In the genomic region with DNA sequence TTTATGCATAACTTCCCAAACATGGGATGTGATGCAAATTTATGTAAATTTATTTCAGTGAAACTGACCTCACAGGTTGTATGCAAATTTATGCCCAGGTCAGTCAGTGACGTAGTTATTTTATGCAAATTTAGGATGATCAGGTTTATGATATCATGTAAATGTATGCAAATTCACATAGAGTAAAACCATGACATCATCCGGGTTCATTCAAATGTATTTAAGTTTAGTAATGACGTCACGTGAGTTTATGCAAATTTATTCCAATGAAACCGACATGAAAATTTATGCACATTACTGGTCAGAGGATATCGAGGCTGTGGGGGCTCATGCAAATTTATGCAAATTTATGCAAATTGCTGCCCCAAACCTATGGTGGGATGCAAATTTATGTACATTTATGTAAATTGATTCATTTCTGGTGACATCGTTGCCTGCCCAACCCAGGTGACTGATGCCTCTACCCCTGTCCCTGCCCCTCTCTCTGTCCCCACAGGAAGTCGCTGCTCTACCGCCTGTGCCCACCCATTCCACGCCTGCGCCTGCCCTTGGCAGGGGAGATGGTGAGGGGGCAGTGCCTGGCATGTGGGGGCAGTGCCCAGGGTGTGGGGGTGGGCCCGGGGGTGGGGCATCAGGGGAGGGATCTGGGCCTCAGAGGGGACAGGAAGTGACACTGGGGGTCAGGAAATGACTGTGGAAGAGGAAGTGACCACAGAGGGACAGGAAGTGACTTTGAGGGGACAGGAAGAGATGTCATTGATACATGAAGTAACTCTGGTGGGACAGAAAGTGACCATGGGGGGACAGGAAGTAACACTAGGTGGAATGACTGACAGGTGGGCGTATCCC, we compare ENCODE assay signal across 11 mouse cellular contexts. TPM values are rescaled to one million over a fixed set of nuclear protein-coding genes. Genes with fewer than 3 reads are reported as not detected.
DNase-seq lines count a peak whose midpoint lies in the region; ATAC-seq and TF ChIP-seq lines count a peak whose summit lies in the region.
"Had no signal": no experiment of that assay in that cellular context is flagged by ENCODE, and none has a peak within 500 bp of the region (broad histone marks: within the 10 kb centered on the region; RNA-seq: fewer than 3 reads in every experiment).

No protein-coding gene starts in this region.

- 96% methylated on average over 13 of the region's 13 CpGs for WGBS in midbrain, embryonic 10.5 days
- WGBS in midbrain, postnatal 0 days, result 78% methylated on average over 13 of the region's 13 CpGs
- 69% methylated on average over 13 of the region's 13 CpGs for WGBS in forebrain, postnatal 0 days
- WGBS in neural tube, embryonic 14.5 days, result 49% methylated on average over 13 of the region's 13 CpGs

- H3K27me3 ChIP-seq in midbrain, embryonic 10.5 days (ENCODE audit: low read depth, poor library complexity, severe bottlenecking), result no peaks in the 10 kb centered on the region
- no peaks in the 10 kb centered on the region for H3K27me3 ChIP-seq in midbrain, postnatal 0 days (ENCODE audit: insufficient read depth, low read length)
- H3K27me3 ChIP-seq in forebrain, postnatal 0 days (ENCODE audit: insufficient read depth, low read length), result no peaks in the 10 kb centered on the region
- H3K27me3 ChIP-seq in neural tube, embryonic 14.5 days (ENCODE audit: control insufficient read depth, insufficient read depth, low read length), result no peaks in the 10 kb centered on the region
- H3K27me3 ChIP-seq: liver, embryonic 15.5 days had no signal

- no peak for TF ChIP-seq CTCF in midbrain, postnatal 0 days (IDR thresholded peaks at IDR 0.05)
- no peak for TF ChIP-seq CTCF in forebrain, postnatal 0 days (IDR thresholded peaks at IDR 0.05; ENCODE audit: low read depth)

- peaks cover 16% of the 10 kb centered on the region for H3K36me3 ChIP-seq in midbrain, embryonic 10.5 days
- H3K36me3 ChIP-seq in midbrain, postnatal 0 days (ENCODE audit: insufficient read depth, low read length), result no peaks in the 10 kb centered on the region
- no peaks in the 10 kb centered on the region for H3K36me3 ChIP-seq in forebrain, postnatal 0 days (ENCODE audit: insufficient read depth)
- no peaks in the 10 kb centered on the region for H3K36me3 ChIP-seq in neural tube, embryonic 14.5 days (ENCODE audit: control insufficient read depth, insufficient read depth, low read length)

- no peak overlapping the region for H3K4me3 ChIP-seq in midbrain, embryonic 10.5 days
- H3K4me3 ChIP-seq in midbrain, postnatal 0 days (ENCODE audit: low read depth, low read length), result no peak overlapping the region
- H3K4me3 ChIP-seq in forebrain, postnatal 0 days (ENCODE audit: low read depth, low read length), result no peak overlapping the region
- H3K4me3 ChIP-seq in neural tube, embryonic 14.5 days (ENCODE audit: low read depth, low read length), result no peak overlapping the region
- H3K4me3 ChIP-seq: liver, embryonic 15.5 days had no signal

- peak; percentile 7 to 9 for DNase-seq in frontal cortex, postnatal 10 days (ENCODE audit: low spot score in 2 of 2)
- DNase-seq in frontal cortex, postnatal 36 days (ENCODE audit: low spot score in 2 of 2), result no peak
- peak; percentile 27 for DNase-seq in midbrain, embryonic 10.5 days (ENCODE audit: low spot score)
- DNase-seq in midbrain, postnatal 0 days (ENCODE audit: low spot score), result no peak
- peak; percentile 43 for DNase-seq in forebrain, postnatal 0 days
- DNase-seq in ovary, postnatal 36 days (ENCODE audit: low spot score), result no peak
- no peak for DNase-seq in ovary, postnatal 10 days (ENCODE audit: low spot score)

- no peak overlapping the region for H3K4me2 ChIP-seq in midbrain, postnatal 0 days (ENCODE audit: low read depth, low read length, poor library complexity, severe bottlenecking)
- no peak overlapping the region for H3K4me2 ChIP-seq in forebrain, postnatal 0 days (ENCODE audit: low read depth)
- H3K4me2 ChIP-seq in neural tube, embryonic 14.5 days (ENCODE audit: low read depth, low read length), result no peak overlapping the region
- H3K4me2 ChIP-seq: liver, embryonic 15.5 days had no signal

- ATAC-seq in midbrain, postnatal 0 days (ENCODE audit: low FRiP score), result no peak
- no peak for ATAC-seq in forebrain, postnatal 0 days
- peak; percentile 48 for ATAC-seq in neural tube, embryonic 14.5 days (ENCODE audit: low read depth)

- no peak overlapping the region for H3K27ac ChIP-seq in midbrain, embryonic 10.5 days (replicated peaks)
- H3K27ac ChIP-seq in midbrain, postnatal 0 days (ENCODE audit: low read depth, low read length), result no peak overlapping the region
- H3K27ac ChIP-seq in forebrain, postnatal 0 days (ENCODE audit: low read depth, low read length), result no peak overlapping the region
- H3K27ac ChIP-seq in neural tube, embryonic 14.5 days (ENCODE audit: low read depth, low read length), result no peak overlapping the region
- H3K27ac ChIP-seq: liver, embryonic 15.5 days had no signal

- peaks cover 63% of the 10 kb centered on the region for H3K9me3 ChIP-seq in midbrain, embryonic 10.5 days (replicated peaks)
- peaks cover 17% of the 10 kb centered on the region; the same call in 1 of the 2 replicates for H3K9me3 ChIP-seq in midbrain, postnatal 0 days (ENCODE audit: low read length)
- peaks cover 11% of the 10 kb centered on the region; the same call in 1 of the 2 replicates for H3K9me3 ChIP-seq in forebrain, postnatal 0 days (ENCODE audit: low read length)
- H3K9me3 ChIP-seq in neural tube, embryonic 14.5 days (ENCODE audit: control insufficient read depth, low read length), result peaks cover 9% of the 10 kb centered on the region

- H3K9ac ChIP-seq in midbrain, postnatal 0 days (replicated peaks; ENCODE audit: low read length, poor library complexity, severe bottlenecking), result no peak overlapping the region
- H3K9ac ChIP-seq in forebrain, postnatal 0 days, result no peak overlapping the region
- no peak overlapping the region for H3K9ac ChIP-seq in neural tube, embryonic 14.5 days (replicated peaks; ENCODE audit: low read depth, low read length)
- H3K9ac ChIP-seq: liver, embryonic 15.5 days had no signal

- no peaks in the 10 kb centered on the region for H3K4me1 ChIP-seq in midbrain, embryonic 10.5 days
- no peaks in the 10 kb centered on the region for H3K4me1 ChIP-seq in midbrain, postnatal 0 days (ENCODE audit: insufficient read depth, low read length)
- H3K4me1 ChIP-seq in forebrain, postnatal 0 days (ENCODE audit: insufficient read depth), result no peaks in the 10 kb centered on the region
- no peaks in the 10 kb centered on the region for H3K4me1 ChIP-seq in neural tube, embryonic 14.5 days (ENCODE audit: control insufficient read depth, insufficient read depth, low read length)
- H3K4me1 ChIP-seq: liver, embryonic 15.5 days had no signal

RNA-seq across cellular contexts. Expression of gene Il3ra, which starts 8.7 kb away (rescaled TPM):
- 2.0 and 2.3 TPM in 2 replicates for polyA plus RNA-seq in midbrain, embryonic 10.5 days (2016; fragmentation: Nextera tagmentation; extraction: Ambion mirVana)
- 5.9 and 11.3 TPM in 2 replicates for total RNA-seq in midbrain, postnatal 0 days (2014; rRNA removed)
- polyA plus RNA-seq in midbrain, postnatal 0 days (2015; fragmentation: Nextera tagmentation; extraction: Ambion mirVana), result 3.1 and 4.0 TPM in 2 replicates
- total RNA-seq in forebrain, postnatal 0 days (2014; rRNA removed), result 4.5 and 7.7 TPM in 2 replicates
- polyA plus RNA-seq in forebrain, postnatal 0 days (2015; fragmentation: Nextera tagmentation; extraction: Ambion mirVana), result 1.6 and 2.0 TPM in 2 replicates
- 1.9 and 2.4 TPM in 2 replicates for polyA plus RNA-seq in neural tube, embryonic 14.5 days (2014; fragmentation: Nextera tagmentation; extraction: Ambion mirVana)

RNA-seq across cellular contexts. Expression of gene Olfr31, which starts 32.1 kb away (rescaled TPM):
- polyA plus RNA-seq in midbrain, embryonic 10.5 days (2016; fragmentation: Nextera tagmentation; extraction: Ambion mirVana), result not detected in 2 replicates
- not detected in 2 replicates for total RNA-seq in midbrain, postnatal 0 days (2014; rRNA removed)
- 0.12 TPM in 1 of 2 replicates, not detected in the other for polyA plus RNA-seq in midbrain, postnatal 0 days (2015; fragmentation: Nextera tagmentation; extraction: Ambion mirVana)
- not detected in 2 replicates for total RNA-seq in forebrain, postnatal 0 days (2014; rRNA removed)
- 0.11 TPM in 1 of 2 replicates, not detected in the other for polyA plus RNA-seq in forebrain, postnatal 0 days (2015; fragmentation: Nextera tagmentation; extraction: Ambion mirVana)
- polyA plus RNA-seq in neural tube, embryonic 14.5 days (2014; fragmentation: Nextera tagmentation; extraction: Ambion mirVana), result 0.09 TPM in 1 of 2 replicates, not detected in the other
- polyA plus RNA-seq: heart, embryonic 16.5 days; liver, embryonic 15.5 days had no signal

RNA-seq across cellular contexts. Expression of gene Olfr721-ps1, which starts 46.4 kb away (rescaled TPM):
- polyA plus RNA-seq in midbrain, embryonic 10.5 days (2016; fragmentation: Nextera tagmentation; extraction: Ambion mirVana), result not detected in 2 replicates
- not detected in 2 replicates for total RNA-seq in midbrain, postnatal 0 days (2014; rRNA removed)
- polyA plus RNA-seq in midbrain, postnatal 0 days (2015; fragmentation: Nextera tagmentation; extraction: Ambion mirVana), result not detected in 2 replicates
- total RNA-seq in forebrain, postnatal 0 days (2014; rRNA removed), result not detected in 2 replicates
- not detected in 2 replicates for polyA plus RNA-seq in forebrain, postnatal 0 days (2015; fragmentation: Nextera tagmentation; extraction: Ambion mirVana)
- not detected in 2 replicates for polyA plus RNA-seq in neural tube, embryonic 14.5 days (2014; fragmentation: Nextera tagmentation; extraction: Ambion mirVana)
- polyA plus RNA-seq: heart, embryonic 16.5 days; liver, embryonic 15.5 days; testis, adult 2 months had no signal

Comparison
In these comparisons a context has a peak if more than half of its experiments do, and no peak if none do; other contexts are left out.
1. DNase-seq: peak in frontal cortex, postnatal 10 days (2 of 2), midbrain, embryonic 10.5 days (single experiment) and forebrain, postnatal 0 days (single experiment); none in frontal cortex, postnatal 36 days (0 of 2), midbrain, postnatal 0 days (single experiment), ovary, postnatal 36 days (single experiment) and ovary, postnatal 10 days (single experiment).